Mouse (Mus musculus): ENCODE results near the gene Efna2.
A peak's percentile ranks its signal among the peaks of the same experiment; 100 is the strongest.

- TF ChIP-seq CTCF (conservative IDR thresholded peaks at IDR 0.05; ENCODE audit: low read length) (peak; percentile 96), POU5F1 (IDR thresholded peaks at IDR 0.05; ENCODE audit: borderline replicate concordance, low read length) (no peak)
Observed at GRCm38 (mm10) chr10:80164998-80165344, 14.3 kb upstream of the Efna2 start.
